ENCODE assay signal across 23 mouse cellular contexts in the genomic region with DNA sequence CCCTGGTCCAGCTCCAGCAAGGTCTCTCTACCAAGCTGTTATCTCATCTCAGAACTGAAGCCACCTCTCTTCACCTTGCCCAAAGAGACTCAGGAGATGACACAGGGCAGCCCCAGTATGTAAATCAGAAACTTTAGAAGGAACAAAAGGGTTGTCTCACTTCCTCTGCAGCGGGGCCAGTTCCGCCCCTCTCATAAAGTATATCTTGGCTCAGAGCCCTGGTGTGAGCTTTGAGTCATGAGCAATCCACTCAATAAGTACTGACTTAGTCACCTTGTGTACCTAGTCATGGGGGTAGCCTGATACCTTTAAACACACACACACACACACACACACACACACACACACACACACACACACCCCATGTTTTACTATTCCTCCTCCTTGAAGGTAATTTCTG. TPM values are rescaled to one million over a fixed set of nuclear protein-coding genes. Genes with fewer than 3 reads are reported as not detected.
DNase-seq lines count a peak whose midpoint lies in the region; ATAC-seq lines count a peak whose summit lies in the region.
"Had no signal": no experiment of that assay in that cellular context is flagged by ENCODE, and none has a peak within 500 bp of the region (broad histone marks: within the 10 kb centered on the region; RNA-seq: fewer than 3 reads in every experiment).

No protein-coding gene starts in this region.

- H3K36me3 ChIP-seq in embryonic facial prominence, embryonic 14.5 days (ENCODE audit: control insufficient read depth, insufficient read depth, low read length): no peaks in the 10 kb centered on the region
- H3K36me3 ChIP-seq in embryonic facial prominence, embryonic 10.5 days (replicated peaks): no peaks in the 10 kb centered on the region
- H3K36me3 ChIP-seq in kidney, embryonic 16.5 days (ENCODE audit: insufficient read depth, low read length): no peaks in the 10 kb centered on the region
- H3K36me3 ChIP-seq: heart, embryonic 10.5 days; hindbrain, embryonic 15.5 days; lung, embryonic 15.5 days; neural tube, embryonic 13.5 days had no signal

- 55% methylated on average over 2 of the region's 2 CpGs for WGBS in embryonic facial prominence, embryonic 14.5 days
- 93% methylated on average over 2 of the region's 2 CpGs for WGBS in embryonic facial prominence, embryonic 10.5 days
- 42% methylated on average over 2 of the region's 2 CpGs for WGBS in kidney, embryonic 16.5 days

- peak; percentile 5 for DNase-seq in embryonic facial prominence, embryonic 14.5 days (ENCODE audit: low spot score)
- no peak for DNase-seq in embryonic facial prominence, embryonic 10.5 days (ENCODE audit: low spot score)
- DNase-seq in 3134 (ENCODE audit: extremely low read depth, insufficient read length, low spot score): peak; percentile 20
- peak; percentile 19 for DNase-seq in fibroblast of lung, adult 2 months (ENCODE audit: low read depth)
- DNase-seq in lung, postnatal 36 days: peak; percentile 34
- no peak for DNase-seq in kidney, postnatal 25 days
- DNase-seq in kidney, adult 9 months: no peak
- DNase-seq: B cell, adult 2 months; cerebellum, adult 9-10 months; gastrocnemius, postnatal 36 days; layer of hippocampus, postnatal 36 days; left cerebral cortex, postnatal 4 days; thymus, adult 18-20 months had no signal

- ATAC-seq in embryonic facial prominence, embryonic 14.5 days (ENCODE audit: low read depth): no peak
- no peak for ATAC-seq in kidney, embryonic 16.5 days (ENCODE audit: low FRiP score, low TSS enrichment)
- ATAC-seq: forebrain, embryonic 14.5 days; Patski had no signal

- no peaks in the 10 kb centered on the region for H3K4me1 ChIP-seq in embryonic facial prominence, embryonic 14.5 days (ENCODE audit: control insufficient read depth, insufficient read depth, low read length)
- H3K4me1 ChIP-seq in embryonic facial prominence, embryonic 10.5 days: no peaks in the 10 kb centered on the region
- no peaks in the 10 kb centered on the region for H3K4me1 ChIP-seq in kidney, embryonic 16.5 days (ENCODE audit: insufficient read depth, low read length)
- H3K4me1 ChIP-seq: heart, embryonic 10.5 days; hindbrain, embryonic 15.5 days; lung, embryonic 15.5 days; neural tube, embryonic 13.5 days had no signal

- H3K9ac ChIP-seq in embryonic facial prominence, embryonic 14.5 days (ENCODE audit: low read depth, low read length): no peak overlapping the region
- no peak overlapping the region for H3K9ac ChIP-seq in kidney, embryonic 16.5 days (replicated peaks; ENCODE audit: low read length)
- H3K9ac ChIP-seq: hindbrain, embryonic 15.5 days; lung, embryonic 15.5 days; neural tube, embryonic 13.5 days had no signal

- H3K4me2 ChIP-seq in embryonic facial prominence, embryonic 14.5 days (ENCODE audit: low read depth, low read length): no peak overlapping the region
- no peak overlapping the region for H3K4me2 ChIP-seq in kidney, embryonic 16.5 days (replicated peaks; ENCODE audit: low read depth, low read length)
- H3K4me2 ChIP-seq: hindbrain, embryonic 15.5 days; lung, embryonic 15.5 days; midbrain, embryonic 11.5 days; neural tube, embryonic 13.5 days had no signal

- H3K4me3 ChIP-seq in embryonic facial prominence, embryonic 14.5 days (ENCODE audit: low read depth, low read length): no peak overlapping the region
- H3K4me3 ChIP-seq in embryonic facial prominence, embryonic 10.5 days: no peak overlapping the region
- no peak overlapping the region for H3K4me3 ChIP-seq in kidney, embryonic 16.5 days (ENCODE audit: low read length)
- H3K4me3 ChIP-seq: heart, embryonic 10.5 days; hindbrain, embryonic 15.5 days; lung, embryonic 15.5 days; neural tube, embryonic 13.5 days had no signal

- H3K27me3 ChIP-seq in embryonic facial prominence, embryonic 14.5 days (replicated peaks; ENCODE audit: control insufficient read depth, insufficient read depth, low read length): no peaks in the 10 kb centered on the region
- H3K27me3 ChIP-seq in embryonic facial prominence, embryonic 10.5 days (replicated peaks; ENCODE audit: low read depth, poor library complexity, severe bottlenecking): no peaks in the 10 kb centered on the region
- H3K27me3 ChIP-seq in kidney, embryonic 16.5 days (ENCODE audit: insufficient read depth, low read length): no peaks in the 10 kb centered on the region
- H3K27me3 ChIP-seq: hindbrain, embryonic 15.5 days; lung, embryonic 15.5 days; neural tube, embryonic 13.5 days had no signal

- no peaks in the 10 kb centered on the region for H3K9me3 ChIP-seq in embryonic facial prominence, embryonic 14.5 days (ENCODE audit: control insufficient read depth, low read length)
- no peaks in the 10 kb centered on the region for H3K9me3 ChIP-seq in embryonic facial prominence, embryonic 10.5 days
- H3K9me3 ChIP-seq in kidney, embryonic 16.5 days (ENCODE audit: low read length): no peaks in the 10 kb centered on the region
- H3K9me3 ChIP-seq: heart, embryonic 10.5 days; hindbrain, embryonic 15.5 days; lung, embryonic 15.5 days; neural tube, embryonic 13.5 days had no signal

- H3K27ac ChIP-seq in embryonic facial prominence, embryonic 14.5 days (replicated peaks; ENCODE audit: low read depth, low read length): no peak overlapping the region
- H3K27ac ChIP-seq in embryonic facial prominence, embryonic 10.5 days (replicated peaks): no peak overlapping the region
- no peak overlapping the region for H3K27ac ChIP-seq in kidney, embryonic 16.5 days (ENCODE audit: low read length)
- H3K27ac ChIP-seq: heart, embryonic 10.5 days; hindbrain, embryonic 15.5 days; lung, embryonic 15.5 days; neural tube, embryonic 13.5 days had no signal

RNA-seq across cellular contexts. Expression of a gene that starts 4.1 kb away (rescaled TPM):
- not detected in 2 replicates for polyA plus RNA-seq in embryonic facial prominence, embryonic 14.5 days (2014; fragmentation: Nextera tagmentation; extraction: Ambion mirVana)
- not detected in 2 replicates for polyA plus RNA-seq in embryonic facial prominence, embryonic 10.5 days (2016; fragmentation: Nextera tagmentation; extraction: Ambion mirVana)
- not detected in 2 replicates for polyA plus RNA-seq in kidney, embryonic 16.5 days (2015; fragmentation: Nextera tagmentation; extraction: Ambion mirVana)
- polyA plus RNA-seq: forebrain, embryonic 14.5 days; heart, embryonic 10.5 days; hindbrain, embryonic 15.5 days; kidney, embryonic 14.5 days; liver, adult 2 months; lung, embryonic 15.5 days; midbrain, embryonic 11.5 days; neural tube, embryonic 13.5 days; Patski had no signal

RNA-seq across cellular contexts. Expression of a gene that starts 7.4 kb away (rescaled TPM):
- 0.92 and 1.1 TPM in 2 replicates for polyA plus RNA-seq in embryonic facial prominence, embryonic 14.5 days (2014; fragmentation: Nextera tagmentation; extraction: Ambion mirVana)
- not detected in 2 replicates for polyA plus RNA-seq in embryonic facial prominence, embryonic 10.5 days (2016; fragmentation: Nextera tagmentation; extraction: Ambion mirVana)
- polyA plus RNA-seq in kidney, embryonic 16.5 days (2015; fragmentation: Nextera tagmentation; extraction: Ambion mirVana): 0.15 TPM in 1 of 2 replicates, not detected in the other
- polyA plus RNA-seq: forebrain, embryonic 14.5 days; heart, embryonic 10.5 days; hindbrain, embryonic 15.5 days; kidney, embryonic 14.5 days; liver, adult 2 months; lung, embryonic 15.5 days; midbrain, embryonic 11.5 days; neural tube, embryonic 13.5 days; Patski had no signal

RNA-seq across cellular contexts. Expression of a gene that starts 16.7 kb away (rescaled TPM):
- 0.34 and 0.39 TPM in 2 replicates for polyA plus RNA-seq in embryonic facial prominence, embryonic 14.5 days (2014; fragmentation: Nextera tagmentation; extraction: Ambion mirVana)
- polyA plus RNA-seq in embryonic facial prominence, embryonic 10.5 days (2016; fragmentation: Nextera tagmentation; extraction: Ambion mirVana): not detected in 2 replicates
- polyA plus RNA-seq in kidney, embryonic 16.5 days (2015; fragmentation: Nextera tagmentation; extraction: Ambion mirVana): not detected in 2 replicates
- polyA plus RNA-seq: forebrain, embryonic 14.5 days; heart, embryonic 10.5 days; hindbrain, embryonic 15.5 days; kidney, embryonic 14.5 days; liver, adult 2 months; lung, embryonic 15.5 days; midbrain, embryonic 11.5 days; neural tube, embryonic 13.5 days; Patski had no signal

RNA-seq across cellular contexts. Expression of a gene that starts 27.7 kb away (rescaled TPM):
- polyA plus RNA-seq in embryonic facial prominence, embryonic 14.5 days (2014; fragmentation: Nextera tagmentation; extraction: Ambion mirVana): 2.8 and 6.5 TPM in 2 replicates
- polyA plus RNA-seq in embryonic facial prominence, embryonic 10.5 days (2016; fragmentation: Nextera tagmentation; extraction: Ambion mirVana): not detected in 2 replicates
- not detected in 2 replicates for polyA plus RNA-seq in kidney, embryonic 16.5 days (2015; fragmentation: Nextera tagmentation; extraction: Ambion mirVana)
- polyA plus RNA-seq: forebrain, embryonic 14.5 days; heart, embryonic 10.5 days; hindbrain, embryonic 15.5 days; kidney, embryonic 14.5 days; liver, adult 2 months; midbrain, embryonic 11.5 days; neural tube, embryonic 13.5 days; Patski had no signal

RNA-seq across cellular contexts. Expression of a gene that starts 50.6 kb away (rescaled TPM):
- 1.6 and 1.8 TPM in 2 replicates for polyA plus RNA-seq in embryonic facial prominence, embryonic 14.5 days (2014; fragmentation: Nextera tagmentation; extraction: Ambion mirVana)
- polyA plus RNA-seq in embryonic facial prominence, embryonic 10.5 days (2016; fragmentation: Nextera tagmentation; extraction: Ambion mirVana): not detected in 2 replicates
- 0.22 and 0.52 TPM in 2 replicates for polyA plus RNA-seq in kidney, embryonic 16.5 days (2015; fragmentation: Nextera tagmentation; extraction: Ambion mirVana)
- polyA plus RNA-seq: heart, embryonic 10.5 days; hindbrain, embryonic 15.5 days; liver, adult 2 months; midbrain, embryonic 11.5 days; neural tube, embryonic 13.5 days had no signal

Comparison
In these comparisons a context has a peak if more than half of its experiments do, and no peak if none do; other contexts are left out.
1. DNase-seq: peak in embryonic facial prominence, embryonic 14.5 days (single experiment), 3134 (single experiment), fibroblast of lung, adult 2 months (single experiment) and lung, postnatal 36 days (single experiment); none in embryonic facial prominence, embryonic 10.5 days (single experiment), kidney, postnatal 25 days (0 of 2) and kidney, adult 9 months (single experiment).